Mouse (Mus musculus) bone marrow, adult 2 months (tissue): ENCODE measurements around the gene Clec4b2.
"Not testable (repeated sequence)": the region's sequence is repeated elsewhere in the genome, so short reads cannot be mapped to it uniquely, and the experiment has no call there.

Experiments used
- CTCF ChIP-seq: fragments of 200-500 bp; IDR thresholded peaks from 2 replicates; pipeline ENCODE4 v1.5.1; 2011; ENCODE audit warnings: low read length, control low read depth; ENCODE audit not compliant: control insufficient read depth, insufficient read depth
- POLR2A ChIP-seq: fragments of 200-500 bp; IDR thresholded peaks from 2 replicates; pipeline ENCODE4 v1.6.1; 2011; ENCODE audit warnings: low read depth, mild to moderate bottlenecking, control low read depth, low read length, borderline replicate concordance; ENCODE audit not compliant: control insufficient read depth

DNA sequence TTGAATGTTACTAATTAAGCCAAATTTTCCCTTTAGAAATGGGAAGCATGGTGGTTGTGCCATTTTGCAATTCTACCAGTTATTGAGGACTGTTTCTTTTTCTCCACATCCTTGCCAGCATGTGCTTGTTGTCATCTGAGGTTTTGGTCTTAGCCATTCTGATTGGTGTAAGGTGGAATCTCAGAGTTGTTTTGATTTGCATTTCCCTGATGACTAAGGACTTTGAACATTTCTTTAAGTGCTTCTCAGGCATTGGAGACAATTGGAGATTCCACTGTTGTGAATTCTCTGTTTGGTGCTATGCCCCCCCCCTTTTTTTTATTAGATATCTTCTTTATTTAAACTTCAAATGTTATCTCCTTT lies 35.4 kb downstream of the Clec4b2 start:
- not testable (repeated sequence) for TF ChIP-seq POLR2A, CTCF
